Mouse (Mus musculus): Measurements from ENCODE around the gene Olfm4.

GRCm38 (mm10) chr14:79981437-79981836 is 2.4 kb upstream of the Olfm4 start:
- no peak for TF ChIP-seq POLR2A (IDR thresholded peaks at IDR 0.05; ENCODE audit: control insufficient read depth, low read depth, low read length)
- no peak for TF ChIP-seq CTCF (IDR thresholded peaks at IDR 0.05; ENCODE audit: control insufficient read depth, insufficient read depth, insufficient replicate concordance, low read depth, low read length)
